Mouse (Mus musculus) adrenal gland, postnatal 14 days (tissue): ENCODE data around the gene Zfhx3. TPM values are rescaled to one million over a fixed set of nuclear protein-coding genes. Genes with fewer than 3 reads are reported as not detected.

Source experiments
- DNase-seq: peaks from one replicate; pipeline ENCODE4 v3.0.0; 2021; ENCODE audit warnings: mixed read lengths
- total RNA-seq: library from RNA; stranded (reverse); gene quantifications from 2 replicates; pipeline ENCODE4 v1.2.3, GENCODE M21; 2021

Zfhx3 gene
- total RNA-seq, 1 experiment from 2014 or later: 43.5 TPM

DNA sequence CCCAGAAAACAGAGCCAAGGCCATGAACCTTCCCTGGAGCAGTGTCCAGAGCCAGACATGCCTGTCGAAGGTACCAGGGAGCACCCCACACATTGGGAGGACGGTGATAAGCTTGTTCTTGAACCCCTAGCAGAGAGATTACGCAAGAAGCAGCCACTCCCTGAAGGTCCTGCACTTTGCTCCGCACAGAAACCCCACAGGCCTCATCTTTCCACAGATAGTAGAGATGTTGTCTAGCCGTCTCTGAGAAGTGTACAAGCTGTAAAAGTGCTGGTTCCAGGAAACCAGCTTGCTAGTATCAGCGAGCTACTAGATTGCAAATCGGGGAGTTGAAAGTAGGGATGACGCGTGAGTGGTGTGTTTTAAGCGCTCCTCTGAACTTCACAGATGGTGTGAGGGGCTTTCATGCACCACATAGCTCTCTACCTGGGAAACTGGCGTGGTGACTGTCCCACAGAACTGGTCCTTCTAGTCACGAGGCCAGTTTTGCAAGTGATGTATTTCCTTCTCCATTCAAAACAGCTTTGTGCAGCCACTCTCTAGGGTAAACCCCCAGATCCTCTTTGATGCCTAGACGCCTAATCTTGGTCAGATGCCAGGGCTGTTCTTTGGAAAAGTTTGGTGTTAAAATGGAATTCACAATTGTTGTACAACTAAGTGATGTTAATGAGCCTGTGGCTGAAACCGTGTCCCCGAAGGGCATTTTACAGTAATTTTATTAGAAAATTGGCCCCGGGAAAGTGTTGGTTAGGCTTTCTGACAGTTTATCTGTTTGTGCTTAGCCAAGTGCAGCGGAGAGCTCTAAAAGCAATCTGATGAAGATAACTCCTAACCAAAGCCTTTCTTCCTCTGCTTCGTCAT, 993.6 kb downstream of the Zfhx3 start:
- DNase-seq: no peak

GRCm38 (mm10) chr8:108936695-108937448, 994.4 kb downstream of the Zfhx3 start:
- no peak for DNase-seq

DNA sequence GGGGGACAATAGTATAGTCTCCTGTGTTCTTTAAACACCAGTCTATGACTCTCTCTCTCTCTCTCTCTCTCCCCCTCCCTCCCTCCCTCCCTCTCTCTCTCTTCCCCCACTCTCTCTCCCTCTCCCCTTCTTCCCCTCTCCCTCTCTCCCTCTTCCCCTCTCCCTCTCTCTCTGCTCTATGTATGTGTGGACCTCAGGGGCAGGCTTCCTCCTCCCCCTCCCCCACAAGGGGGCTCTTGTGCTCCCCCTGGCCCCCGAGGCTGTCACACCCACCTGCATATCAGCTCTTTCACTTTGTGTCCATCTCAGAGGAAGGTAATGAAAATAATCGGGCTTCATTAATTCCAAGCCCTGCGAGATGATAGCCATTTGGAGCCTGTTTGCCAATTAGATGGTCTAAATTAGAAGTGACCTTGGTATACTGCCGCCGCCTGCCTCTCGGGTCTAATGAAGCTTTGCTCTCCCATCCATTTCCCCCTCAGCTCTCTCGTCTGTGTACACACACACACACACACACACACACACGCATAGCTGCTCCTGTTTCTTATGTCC, 995.5 kb downstream of the Zfhx3 start:
- no peak for DNase-seq

DNA sequence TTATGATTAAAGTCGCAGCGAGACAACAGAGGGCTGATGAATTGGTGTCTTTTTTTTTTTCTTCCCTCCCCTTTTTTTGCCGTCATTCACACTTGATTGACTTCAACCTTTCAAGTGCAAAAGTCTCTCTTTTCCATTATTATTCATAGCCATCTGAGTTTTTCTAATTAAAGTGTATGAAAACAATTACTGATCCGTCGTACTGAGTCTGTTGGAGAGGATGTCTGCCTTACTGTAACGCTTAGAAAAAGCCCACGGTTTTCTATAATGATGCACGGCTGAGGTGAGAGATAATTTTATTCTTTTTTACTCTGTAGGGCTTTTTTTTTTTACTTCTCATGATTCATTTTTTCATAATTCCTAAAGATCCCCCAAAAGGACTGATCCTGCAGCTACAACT, 1000.2 kb downstream of the Zfhx3 start:
- DNase-seq: no peak

DNA sequence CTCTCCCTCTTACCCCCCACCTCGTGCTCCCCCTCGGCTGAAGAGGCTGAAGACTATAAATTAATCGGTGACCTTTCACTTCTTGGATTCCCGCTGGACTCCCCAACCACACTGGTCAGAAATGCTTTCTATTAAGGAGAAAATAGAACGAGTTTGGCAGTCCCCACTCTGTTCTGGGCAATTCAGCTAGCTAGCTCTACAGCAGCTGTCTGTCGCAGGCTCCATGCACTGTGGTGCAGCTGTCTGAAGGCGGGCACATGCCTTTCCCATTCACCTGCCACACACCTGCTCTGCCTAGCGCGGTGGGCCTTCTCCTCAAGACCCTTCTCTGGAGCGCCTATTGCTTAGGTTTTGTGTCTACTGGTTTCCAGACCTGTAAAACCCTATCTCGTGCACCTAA, 1000.7 kb downstream of the Zfhx3 start:
- no peak for DNase-seq

DNA sequence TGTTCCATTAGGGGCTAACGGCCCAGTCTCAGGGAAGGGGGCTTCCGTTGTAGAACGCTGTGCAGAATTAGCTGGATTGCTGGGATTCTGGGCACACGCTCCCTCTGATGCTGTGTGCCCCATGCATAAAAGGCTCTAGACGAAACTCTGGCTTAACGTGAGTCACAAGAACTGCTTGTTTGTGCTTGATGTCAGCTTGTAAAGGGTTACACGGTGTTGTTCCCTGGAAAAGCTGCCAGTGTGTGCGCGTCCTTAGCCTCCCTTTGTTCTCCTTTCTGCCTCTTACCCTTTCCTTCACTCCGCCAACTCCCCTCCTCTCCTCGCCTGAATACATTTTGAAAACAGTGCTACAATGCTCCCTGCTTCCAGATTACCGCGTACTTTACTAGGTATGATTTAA, 1001.9 kb downstream of the Zfhx3 start:
- no peak for DNase-seq

DNA sequence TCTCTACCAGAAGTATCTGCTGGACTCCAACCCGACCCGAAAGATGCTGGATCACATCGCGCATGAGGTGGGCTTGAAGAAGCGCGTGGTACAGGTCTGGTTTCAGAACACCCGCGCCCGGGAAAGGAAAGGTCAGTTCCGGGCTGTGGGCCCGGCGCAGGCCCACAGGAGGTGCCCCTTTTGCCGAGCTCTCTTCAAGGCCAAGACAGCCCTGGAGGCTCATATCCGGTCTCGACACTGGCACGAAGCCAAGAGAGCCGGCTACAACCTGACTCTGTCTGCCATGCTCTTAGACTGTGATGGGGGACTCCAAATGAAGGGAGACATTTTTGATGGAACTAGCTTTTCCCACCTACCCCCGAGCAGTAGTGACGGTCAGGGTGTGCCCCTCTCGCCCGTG, 1007.9 kb downstream of the Zfhx3 start:
- DNase-seq: no peak

- DNase-seq: no peak
Measured at GRCm38 (mm10) chr8:108951560-108951959, 1009.1 kb downstream of the Zfhx3 start.

- no peak for DNase-seq
Measured at GRCm38 (mm10) chr8:108956416-108956815, 1014.0 kb downstream of the Zfhx3 start.

DNA sequence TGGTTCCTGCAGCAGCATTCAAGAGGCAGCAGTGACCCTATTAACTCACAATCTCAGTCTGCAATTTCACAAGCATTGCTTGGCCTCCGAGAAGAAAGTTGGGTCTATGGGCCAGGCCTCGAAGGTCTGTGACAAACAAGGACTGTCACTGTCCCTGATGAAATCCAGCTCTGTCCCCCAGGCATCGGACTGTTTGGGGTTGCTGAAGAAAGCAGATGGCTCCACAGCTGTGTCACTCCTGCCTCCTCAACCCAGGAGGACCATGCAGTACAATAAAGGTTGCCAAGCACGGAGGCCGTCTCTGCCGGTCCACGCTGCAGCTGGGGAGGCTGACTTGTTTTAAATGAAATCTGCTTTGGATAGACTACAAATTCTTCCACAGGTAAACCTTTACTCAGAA, 1020.1 kb downstream of the Zfhx3 start:
- no peak for DNase-seq

DNA sequence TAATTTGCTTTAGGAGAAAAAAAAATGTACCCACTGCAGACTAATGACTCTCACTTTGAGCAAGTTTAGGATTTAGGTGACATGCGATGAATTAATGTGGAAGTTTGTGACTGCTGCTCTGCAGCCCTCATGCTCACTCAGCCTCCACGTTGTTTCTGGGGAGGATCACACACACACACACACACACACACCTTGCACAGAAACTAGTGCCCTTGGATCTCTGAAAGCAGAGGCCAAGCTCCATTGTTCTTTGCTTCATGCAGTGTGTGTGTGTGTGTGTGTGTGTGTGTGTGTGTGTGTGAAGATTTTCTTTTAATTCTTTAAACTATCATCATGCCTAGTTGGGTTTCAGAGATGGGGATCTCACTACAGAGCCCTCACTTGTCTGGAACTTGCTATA, 1020.7 kb downstream of the Zfhx3 start:
- no peak for DNase-seq

- DNase-seq: no peak
Measured at GRCm38 (mm10) chr8:108966041-108966440, 1023.6 kb downstream of the Zfhx3 start.

DNA sequence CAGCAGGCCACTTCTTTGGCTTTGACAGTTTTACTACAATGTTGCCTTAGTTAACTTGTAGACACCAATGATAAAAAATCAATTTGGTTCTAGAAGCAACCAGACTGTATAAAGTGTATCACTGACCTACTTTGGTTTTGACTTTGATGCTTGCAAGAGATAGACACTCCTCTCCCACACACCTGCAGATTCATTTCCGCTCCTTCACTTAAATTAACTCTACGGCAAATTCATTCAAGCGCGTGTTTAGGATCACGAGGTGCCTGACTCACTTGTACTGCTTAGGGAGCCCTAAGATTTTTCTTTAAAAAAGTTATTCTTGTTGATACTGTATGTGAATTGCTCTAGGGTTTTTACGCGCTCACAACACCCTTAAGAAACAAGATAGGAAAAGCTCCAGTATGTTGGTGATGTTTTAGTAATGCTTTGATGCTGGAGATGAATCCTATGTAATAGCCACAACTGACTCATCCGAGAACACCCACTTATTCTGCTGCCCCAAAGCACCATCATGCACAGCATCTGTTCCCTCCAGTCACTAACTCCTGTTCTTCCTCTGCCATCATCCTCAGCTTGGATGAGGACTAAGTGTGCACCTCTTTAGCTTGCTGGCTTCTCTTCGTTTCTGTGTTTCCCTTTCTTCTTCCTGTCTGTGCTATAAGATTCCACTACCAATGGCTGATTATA, 1031.3 kb downstream of the Zfhx3 start:
- DNase-seq: no peak

DNA sequence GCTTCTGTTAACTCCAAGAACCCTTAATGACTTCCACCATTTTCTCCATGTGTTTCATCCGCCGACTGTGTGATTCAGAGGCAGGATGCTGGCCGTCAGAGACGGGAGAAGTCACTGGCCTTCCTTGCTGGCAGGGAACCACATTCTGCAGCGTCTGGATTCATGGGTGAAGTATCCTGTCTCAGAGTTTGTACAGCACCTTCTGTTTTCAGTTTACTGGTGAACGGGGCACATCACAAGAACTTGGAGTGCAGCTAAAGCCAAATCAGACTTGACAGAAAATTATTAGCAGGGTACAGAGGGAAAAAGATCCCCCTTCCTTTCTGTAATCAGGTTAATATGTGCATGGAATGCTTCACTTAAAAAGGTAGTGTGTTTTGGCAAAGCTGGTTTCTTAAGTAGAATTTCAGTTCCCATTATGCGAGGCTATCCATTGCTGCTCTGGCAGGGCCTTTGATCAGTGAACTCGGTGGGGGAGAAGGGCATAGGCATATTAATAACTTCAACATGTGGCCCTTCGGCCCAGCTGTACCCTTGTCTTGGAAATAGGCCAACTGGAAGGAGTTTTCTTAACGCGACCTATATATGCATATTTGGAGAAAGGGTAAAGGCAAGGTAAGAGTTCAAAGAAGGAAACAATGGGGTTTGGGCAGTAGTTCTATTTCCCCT, 1035.4 kb downstream of the Zfhx3 start:
- DNase-seq: no peak

DNA sequence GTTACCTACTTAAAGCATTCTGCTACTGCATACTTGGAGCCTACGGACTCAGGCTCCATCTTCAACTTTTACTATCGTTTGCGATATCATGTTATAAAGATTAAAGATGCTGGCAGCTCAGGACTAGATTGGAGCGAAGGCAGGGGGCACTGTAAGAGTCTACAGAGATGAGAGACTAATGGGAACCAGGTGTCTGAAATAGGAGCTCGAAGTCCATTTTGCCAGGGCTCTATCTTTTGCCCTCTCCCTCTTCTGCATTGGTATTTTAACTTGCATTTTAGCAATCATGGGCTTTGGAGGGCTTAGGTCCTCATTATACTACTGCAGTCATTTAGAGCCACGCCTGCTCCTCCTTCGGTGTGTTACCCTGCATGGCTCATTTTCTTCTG, 1035.9 kb downstream of the Zfhx3 start:
- DNase-seq: no peak

DNA sequence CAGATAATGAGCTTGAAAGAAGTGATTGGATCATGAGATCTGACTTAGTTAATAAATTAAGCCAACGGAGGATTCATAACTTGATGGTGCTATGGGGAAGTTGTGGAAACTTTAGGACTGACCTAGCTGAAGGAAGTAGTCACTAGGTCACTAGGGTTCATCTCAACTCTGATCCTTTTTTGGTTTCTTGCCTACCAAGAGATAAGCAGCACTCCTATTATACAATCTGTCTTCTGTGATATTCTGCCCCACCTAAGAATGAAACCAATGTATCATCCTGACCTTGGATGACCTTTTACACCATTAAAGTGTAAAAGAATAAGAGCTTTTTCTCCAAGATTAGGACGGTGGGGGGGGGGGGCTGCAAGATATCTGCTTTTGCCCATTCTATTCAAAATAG, 1042.5 kb downstream of the Zfhx3 start:
- no peak for DNase-seq

DNA sequence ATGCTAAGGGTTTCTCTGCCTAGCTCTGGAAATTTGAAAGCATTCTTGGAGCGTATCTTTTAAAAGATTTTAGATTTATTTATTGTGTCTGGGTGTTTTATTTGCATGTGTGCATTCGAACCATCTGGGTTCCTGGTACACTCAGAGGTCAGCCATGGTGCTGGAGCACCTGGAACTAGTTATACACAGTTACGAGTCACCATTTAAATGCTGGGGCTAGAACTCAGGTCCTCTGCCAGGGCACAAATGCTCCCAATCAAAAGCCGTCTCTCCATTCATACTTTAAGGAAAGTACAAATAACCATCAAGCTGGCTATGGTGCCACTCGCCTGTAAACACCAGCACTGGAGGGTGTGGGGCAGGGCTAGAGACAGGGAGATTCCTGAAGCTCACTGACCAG, 1047.4 kb downstream of the Zfhx3 start:
- DNase-seq: no peak

GRCm38 (mm10) chr8:108990537-108990936, 1048.1 kb downstream of the Zfhx3 start:
- no peak for DNase-seq

DNA sequence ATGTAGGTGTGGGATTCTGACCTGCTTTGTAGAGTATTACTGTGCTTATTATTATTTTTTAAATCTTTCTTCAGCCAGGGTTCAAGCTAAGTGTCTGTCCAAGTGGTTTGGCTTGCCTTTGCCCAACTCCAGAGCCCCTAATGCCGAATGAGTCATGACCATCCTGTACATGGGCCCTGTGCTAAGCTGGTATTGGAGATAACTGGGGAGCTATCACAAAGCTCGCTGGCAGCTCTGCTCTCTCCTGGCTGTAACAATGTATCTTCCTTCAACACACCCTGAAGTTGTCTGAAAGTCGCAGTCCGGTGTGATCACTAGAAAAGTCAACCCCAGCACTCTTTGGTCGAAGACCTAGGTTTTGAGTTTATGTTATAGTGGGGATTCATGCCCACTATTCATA, 1049.0 kb downstream of the Zfhx3 start:
- no peak for DNase-seq

- DNase-seq: no peak
Measured at GRCm38 (mm10) chr8:108993718-108994117, 1051.3 kb downstream of the Zfhx3 start.

- no peak for DNase-seq
Measured at GRCm38 (mm10) chr8:108994187-108994586, 1051.7 kb downstream of the Zfhx3 start.

DNA sequence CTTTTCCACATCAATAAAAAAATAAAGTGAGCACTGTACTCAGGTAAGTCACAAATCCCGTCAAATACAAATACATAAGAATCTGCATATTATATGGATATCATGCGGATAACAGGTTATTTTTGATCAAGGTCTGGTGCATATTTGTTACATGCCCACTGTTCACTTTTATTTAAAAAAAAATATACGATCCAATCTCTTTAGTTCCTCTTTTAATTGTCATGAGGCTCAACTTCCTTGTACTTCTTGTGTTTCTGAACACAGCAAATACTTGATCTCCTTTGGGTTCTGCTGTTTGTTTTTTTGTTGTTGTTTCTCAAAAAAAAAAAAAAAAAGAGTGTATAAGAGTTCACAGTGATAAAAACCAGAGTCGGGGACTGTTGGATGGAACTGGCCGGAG, 1052.4 kb downstream of the Zfhx3 start:
- no peak for DNase-seq
